Mouse (Mus musculus) C2C12 (cell line): Measurements from ENCODE around the gene Tmem79. TPM values are rescaled to one million over a fixed set of nuclear protein-coding genes. Genes with fewer than 3 reads are reported as not detected.
"Not testable (repeated sequence)": the region's sequence is repeated elsewhere in the genome, so short reads cannot be mapped to it uniquely, and the experiment has no call there.

Source experiments
- H3K27me3 ChIP-seq: one replicate; pipeline ENCODE4 v1.6.1; 2011; ENCODE audit not compliant: control insufficient read depth, insufficient read depth, insufficient read length
- H3K36me3 ChIP-seq: one replicate; pipeline ENCODE4 v1.6.1; 2011; ENCODE audit not compliant: control insufficient read depth, insufficient read depth
- H3K4me3 ChIP-seq: one replicate; pipeline ENCODE4 v1.5.1; 2011; ENCODE audit warnings: mild to moderate bottlenecking, control low read depth; ENCODE audit not compliant: poor library complexity, insufficient read depth, severe bottlenecking
- H3K79me2 ChIP-seq: one replicate; pipeline ENCODE4 v1.6.1; 2011; ENCODE audit not compliant: control insufficient read depth, insufficient read depth
- H3K79me3 ChIP-seq: one replicate; pipeline ENCODE4 v1.6.1; 2011; ENCODE audit warnings: low read depth, control low read depth
- H3ac ChIP-seq: one replicate; pipeline ENCODE3; 2011; ENCODE audit warnings: low read depth; ENCODE audit not compliant: control insufficient read depth, insufficient read length
- CEBPB ChIP-seq: IDR thresholded peaks from one replicate; pipeline ENCODE4 v1.6.1; 2011; ENCODE audit warnings: low read depth, mild to moderate bottlenecking, control low read depth, moderate library complexity
- CTCF ChIP-seq: IDR thresholded peaks from one replicate; pipeline ENCODE4 v1.5.1; 2011; ENCODE audit not compliant: control insufficient read depth, insufficient read depth, insufficient read length
- FOSL1 ChIP-seq: IDR thresholded peaks from one replicate; pipeline ENCODE4 v1.8.0; 2011; ENCODE audit warnings: mild to moderate bottlenecking, low read length; ENCODE audit not compliant: poor library complexity, insufficient read depth, severe bottlenecking
- MAX ChIP-seq: IDR thresholded peaks from one replicate; pipeline ENCODE4 v1.6.1; 2011; ENCODE audit warnings: mild to moderate bottlenecking, control low read depth
- MYOD1 ChIP-seq: IDR thresholded peaks from one replicate; pipeline ENCODE4 v1.6.1; 2011; ENCODE audit warnings: low read depth; ENCODE audit not compliant: control insufficient read depth, insufficient read length
- MYOG ChIP-seq: IDR thresholded peaks from one replicate; pipeline ENCODE4 v1.6.1; 2011; ENCODE audit not compliant: control insufficient read depth, insufficient read length; ENCODE audit errors: extremely low read depth
- USF1 ChIP-seq: IDR thresholded peaks from one replicate; pipeline ENCODE4 v1.6.1; 2011; ENCODE audit warnings: low read depth, mild to moderate bottlenecking, control low read depth, moderate library complexity
- long read RNA-seq, 2 experiments: library from polyadenylated mRNA; unstranded; transcript quantifications; one replicate each; pipeline ENCODE4 v2.0.0; 2019 to 2020
- polyA plus RNA-seq: library from polyadenylated mRNA; unstranded; fragments of >200 nt; fragmentation: generic; extraction: Trizol; gene quantifications from one replicate; pipeline ENCODE4 v1.2.1, GENCODE M21; 2012; ENCODE audit warnings: missing spikeins

Tmem79 gene
- 2.1 TPM for polyA plus RNA-seq
- long read RNA-seq, experiment 1 = 0 reads
- long read RNA-seq, experiment 2, partial matches to known transcripts = 0 of 7 reads
- long read RNA-seq, experiment 2, other reads (novel, unspliced or antisense) = 7 of 7 reads

GRCm38 (mm10) chr3:88336058-88337013, at the start of gene Tmem79, which contains the start of gene Smg5:
Gene Tmem79, minus strand, starts transcription at chr3:88336148.
Gene Smg5, plus strand, starts transcription at chr3:88336260.
- TF ChIP-seq CEBPB (no peak), USF1 (no peak), CTCF (no peak), FOSL1 (no peak), MAX (no peak), MYOG (no peak), MYOD1 (no peak)
- Histone ChIP-seq H3K79me2 (peaks cover 51% of the 10 kb centered on the region), H3ac (peak within 1 kb of the TSS; percentile 94), H3K79me3 (peaks cover 49% of the 10 kb centered on the region), H3K36me3 (peaks cover 37% of the 10 kb centered on the region), H3K27me3 (no peaks in the 10 kb centered on the region), H3K4me3 (peak within 1 kb of the TSS; percentile 74)

DNA sequence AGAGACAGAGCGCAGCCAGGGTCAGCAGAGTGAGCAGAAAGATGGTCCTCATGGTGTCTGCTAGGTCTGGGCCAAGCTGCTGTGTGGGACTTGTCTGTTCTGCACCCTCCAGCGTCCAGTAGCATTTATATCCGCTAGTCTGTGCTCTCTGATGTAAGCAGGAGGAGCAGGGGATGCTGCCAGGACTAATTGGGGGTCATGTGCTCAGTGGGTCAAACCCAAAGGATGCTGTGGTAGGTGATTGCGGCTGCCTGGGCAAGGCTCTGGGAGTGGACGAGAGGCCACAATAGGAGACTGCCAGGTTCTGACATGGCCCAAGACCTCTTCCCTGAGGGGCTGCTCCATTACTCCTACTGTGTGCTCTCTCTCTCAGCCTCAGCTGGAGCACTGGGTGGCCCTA, 48.4 kb upstream of the Tmem79 start, which contains the start of gene Bglap:
Bglap (minus strand) TSS at position 101 of the 400 bp plus-strand sequence.
- Histone ChIP-seq H3K36me3 (no peaks in the 10 kb centered on the region), H3K27me3 (no peaks in the 10 kb centered on the region), H3K4me3 (no peak within 1 kb of the TSS), H3K79me2 (no peaks in the 10 kb centered on the region), H3K79me3 (no peaks in the 10 kb centered on the region), H3ac (no peak within 1 kb of the TSS)
- TF ChIP-seq CTCF = no peak
- no peak for TF ChIP-seq USF1
- no peak for TF ChIP-seq MYOD1
- TF ChIP-seq FOSL1 = no peak
- no peak for TF ChIP-seq MYOG

- not testable (repeated sequence) for H3K36me3 ChIP-seq, H3ac ChIP-seq, H3K79me2 ChIP-seq, H3K27me3 ChIP-seq, H3K4me3 ChIP-seq, H3K79me3 ChIP-seq
Observed at GRCm38 (mm10) chr3:88382383-88382782, 46.4 kb upstream of the Tmem79 start.

- not testable (repeated sequence) for H3K4me3 ChIP-seq, H3K27me3 ChIP-seq, H3K79me3 ChIP-seq, H3ac ChIP-seq, H3K79me2 ChIP-seq, H3K36me3 ChIP-seq
Observed at GRCm38 (mm10) chr3:88381389-88382315, 45.7 kb upstream of the Tmem79 start.

GRCm38 (mm10) chr3:88378599-88378998, 42.7 kb upstream of the Tmem79 start, which contains the start of gene Bglap2:
Gene Bglap2, minus strand, starts transcription at chr3:88378699.
- not testable (repeated sequence) for H3K79me3 ChIP-seq, H3K4me3 ChIP-seq, H3K36me3 ChIP-seq, H3K79me2 ChIP-seq, H3ac ChIP-seq, H3K27me3 ChIP-seq

DNA sequence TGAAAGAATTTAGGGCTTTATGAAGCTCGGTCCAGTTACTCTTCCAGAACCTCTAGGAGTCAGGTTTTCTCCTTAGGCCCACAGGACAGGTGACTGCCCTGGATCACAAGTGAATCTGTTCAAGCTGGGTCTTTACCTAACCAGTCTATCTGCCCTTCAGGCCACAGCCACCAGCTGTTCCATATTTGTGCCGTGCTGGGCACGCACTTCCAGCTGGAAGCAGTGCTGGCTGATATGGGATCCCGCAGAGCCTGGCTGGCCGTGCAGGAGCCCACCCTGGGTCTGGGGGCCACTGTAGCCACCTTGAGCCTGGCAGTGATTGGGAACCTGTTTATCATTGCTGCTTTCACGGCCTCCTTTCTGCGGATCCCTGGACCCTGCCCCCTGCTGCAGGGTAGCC, 40.7 kb upstream of the Tmem79 start:
- H3K79me2 ChIP-seq, H3K79me3 ChIP-seq, H3K36me3 ChIP-seq, H3K27me3 ChIP-seq, H3ac ChIP-seq, H3K4me3 ChIP-seq: not testable (repeated sequence)

DNA sequence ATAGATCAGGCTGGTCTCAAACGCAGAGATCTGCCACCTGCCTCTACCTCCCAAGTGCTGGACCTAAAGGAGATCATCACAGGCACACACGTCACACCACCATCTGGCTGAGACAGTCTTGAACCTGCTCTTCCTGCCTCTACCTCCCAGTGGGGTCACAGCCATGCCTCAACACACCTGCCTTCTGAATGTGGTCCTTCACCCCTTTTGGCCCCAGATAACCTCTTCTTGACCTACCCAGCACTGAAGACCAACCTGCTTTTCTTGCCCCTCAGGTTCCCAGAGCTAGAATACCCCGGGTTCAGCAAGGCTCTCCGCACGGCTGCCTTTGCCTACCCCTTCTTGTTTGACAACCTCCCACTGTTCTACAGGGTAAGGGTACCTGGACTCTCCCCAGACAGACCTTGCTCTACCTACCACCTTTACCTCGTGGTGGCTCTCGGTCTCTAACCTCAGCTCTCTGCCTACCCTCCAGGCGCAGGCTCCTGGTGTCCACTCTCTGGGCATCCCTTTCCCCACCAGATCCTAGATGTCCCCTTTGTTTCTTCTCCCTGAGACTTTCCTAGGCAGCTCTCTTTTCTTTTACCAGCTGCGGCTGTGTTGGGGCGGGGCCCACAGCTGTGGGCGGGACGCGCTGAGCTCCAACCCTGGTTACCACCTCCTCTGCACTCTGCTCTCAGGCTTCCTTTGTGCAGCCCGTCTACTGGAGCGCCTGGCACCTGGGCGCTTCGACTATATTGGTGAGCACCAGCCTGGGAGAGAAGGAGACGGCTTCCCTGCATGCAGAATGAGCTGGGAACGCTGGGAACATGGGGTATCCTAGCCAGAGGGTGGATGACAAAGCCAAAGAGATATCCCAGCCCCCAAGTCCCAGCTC, 40.0 kb upstream of the Tmem79 start:
- not testable (repeated sequence) for H3K4me3 ChIP-seq, H3K36me3 ChIP-seq, H3K79me3 ChIP-seq, H3ac ChIP-seq, H3K79me2 ChIP-seq, H3K27me3 ChIP-seq

- not testable (repeated sequence) for H3K79me2 ChIP-seq, H3ac ChIP-seq, H3K27me3 ChIP-seq
Observed at GRCm38 (mm10) chr3:88372643-88373042, 36.7 kb upstream of the Tmem79 start, which contains the start of gene Bglap3. Gene Bglap3, minus strand, starts transcription at chr3:88372743.

More at GRCm38 (mm10) chr3:88372643-88373042, 36.7 kb upstream of the Tmem79 start, which contains the start of gene Bglap3:
- not testable (repeated sequence) for H3K79me3 ChIP-seq, H3K36me3 ChIP-seq, H3K4me3 ChIP-seq
